ENCODE assay signal across 13 mouse cellular contexts in genomic region chr8:114878449-114879276, GRCm38 (mm10).
A peak's percentile ranks its signal among the peaks of the same experiment; 100 is the strongest.
DNase-seq lines count a peak whose midpoint lies in the region; TF ChIP-seq lines count a peak whose summit lies in the region.
"Had no signal": no experiment of that assay in that cellular context is flagged by ENCODE, and none has a peak within 500 bp of the region (broad histone marks: within the 10 kb centered on the region; RNA-seq: fewer than 3 reads in every experiment).

No protein-coding gene starts in this region.

- H3K27me3 ChIP-seq in MEL (ENCODE audit: control insufficient read depth in 1 of 2, insufficient read depth in 2 of 2, low read length in 2 of 2) = no peaks in the 10 kb centered on the region

- peak; percentile 8 to 24 for DNase-seq in B cell, adult 2 months
- DNase-seq in MEL (ENCODE audit: low read depth, low spot score) (peak; percentile 9), adipocyte (ENCODE audit: low spot score) (no peak)
- DNase-seq in induced T-regulatory cell, adult 2 months (ENCODE audit: low read depth) = peak; percentile 22
- peak; percentile 51 for DNase-seq in naive thymus-derived CD4-positive, alpha-beta T cell, adult 2 months (ENCODE audit: low read depth)
- no peak for DNase-seq in adrenal gland, postnatal 36 days
- no peak for DNase-seq in gastrocnemius, postnatal 25 days
- DNase-seq: cerebellum, adult 11 months; kidney, adult 18-20 months; left cerebral cortex, postnatal 4 days; lung, postnatal 10 days; right cerebral cortex, postnatal 25 days had no signal

- H3K9me3 ChIP-seq in MEL (replicated peaks; ENCODE audit: insufficient read depth, low read length) = no peaks in the 10 kb centered on the region

- H3K4me3 ChIP-seq in MEL (ENCODE audit: control insufficient read depth in 1 of 2, insufficient read depth in 1 of 2, low read depth in 2 of 2, low read length in 2 of 2) = no peak overlapping the region

- TF ChIP-seq EP300 in MEL (IDR thresholded peaks at IDR 0.05; ENCODE audit: low read depth in 1 of 2, low read length in 2 of 2) = no peak

- no peak overlapping the region for H3K27ac ChIP-seq in MEL (ENCODE audit: control insufficient read depth, low read depth, low read length)

- no peak overlapping the region for H3K9ac ChIP-seq in MEL (ENCODE audit: control insufficient read depth, low read depth, low read length, poor library complexity, severe bottlenecking)

- no peak for TF ChIP-seq RAD21 in MEL (IDR thresholded peaks at IDR 0.05; ENCODE audit: low read depth, low read length)

- TF ChIP-seq POLR2A in MEL (IDR thresholded peaks at IDR 0.05; ENCODE audit: control insufficient read depth in 1 of 2, insufficient read depth in 1 of 2, low read depth in 1 of 2, low read length in 2 of 2, poor library complexity in 1 of 2) = no peak

- H3K36me3 ChIP-seq in MEL (ENCODE audit: control insufficient read depth in 1 of 2, insufficient read depth in 2 of 2, low read length in 2 of 2) = no peaks in the 10 kb centered on the region
- H3K36me3 ChIP-seq: G1E had no signal

- TF ChIP-seq CTCF in MEL (IDR thresholded peaks at IDR 0.05 in 2 of 3, conservative IDR thresholded peaks at IDR 0.05 in 1 of 3; ENCODE audit: control insufficient read depth in 1 of 3, insufficient read depth in 1 of 3, low read depth in 2 of 3, low read length in 3 of 3, poor library complexity in 1 of 3, severe bottlenecking in 1 of 3) = no peak

- no peaks in the 10 kb centered on the region for H3K4me1 ChIP-seq in MEL (ENCODE audit: control insufficient read depth in 1 of 2, insufficient read depth in 2 of 2, low read length in 2 of 2)

- no peaks in the 10 kb centered on the region for H3K79me2 ChIP-seq in MEL (ENCODE audit: control insufficient read depth, insufficient read depth, low read length, poor library complexity)

TF ChIP-seq in MEL, 35 proteins besides CTCF, POLR2A, EP300 and RAD21:
- no peak for TF ChIP-seq ZNF384 (IDR thresholded peaks at IDR 0.05; ENCODE audit: low read depth, low read length)
- no peak for TF ChIP-seq ELF1 (IDR thresholded peaks at IDR 0.05; ENCODE audit: low read depth, low read length)
- no peak for TF ChIP-seq CHD1 (IDR thresholded peaks at IDR 0.05; ENCODE audit: low read depth, low read length)
- TF ChIP-seq POLR2AphosphoS2 (IDR thresholded peaks at IDR 0.05; ENCODE audit: low read length) = no peak
- TF ChIP-seq JUND (IDR thresholded peaks at IDR 0.05; ENCODE audit: low read depth, low read length) = no peak
- TF ChIP-seq MEF2A (IDR thresholded peaks at IDR 0.05; ENCODE audit: extremely low read depth, insufficient replicate concordance, low read depth, low read length, poor library complexity, severe bottlenecking) = no peak
- no peak for TF ChIP-seq ZMIZ1 (IDR thresholded peaks at IDR 0.05; ENCODE audit: low read depth, low read length)
- no peak for TF ChIP-seq TCF12 (IDR thresholded peaks at IDR 0.05; ENCODE audit: low read depth, low read length)
- no peak for TF ChIP-seq GABPA (IDR thresholded peaks at IDR 0.05; ENCODE audit: low read depth, low read length)
- no peak for TF ChIP-seq CHD2 (IDR thresholded peaks at IDR 0.05; ENCODE audit: low read length)

Comparison
In these comparisons a context has a peak if more than half of its experiments do, and no peak if none do; other contexts are left out.
1. DNase-seq: peak in B cell, adult 2 months (2 of 2), MEL (single experiment), induced T-regulatory cell, adult 2 months (single experiment) and naive thymus-derived CD4-positive, alpha-beta T cell, adult 2 months (single experiment); none in adrenal gland, postnatal 36 days (0 of 2), gastrocnemius, postnatal 25 days (single experiment) and adipocyte (single experiment).